Mouse (Mus musculus): ENCODE data around the gene Ptges3. TPM values are rescaled to one million over a fixed set of nuclear protein-coding genes. Genes with fewer than 3 reads are reported as not detected.
"Not testable (repeated sequence)": the region's sequence is repeated elsewhere in the genome, so short reads cannot be mapped to it uniquely, and the experiment has no call there.

The Ptges3 gene
- polyA plus RNA-seq, 1 experiment from 2014 or later, result 278 TPM

DNA sequence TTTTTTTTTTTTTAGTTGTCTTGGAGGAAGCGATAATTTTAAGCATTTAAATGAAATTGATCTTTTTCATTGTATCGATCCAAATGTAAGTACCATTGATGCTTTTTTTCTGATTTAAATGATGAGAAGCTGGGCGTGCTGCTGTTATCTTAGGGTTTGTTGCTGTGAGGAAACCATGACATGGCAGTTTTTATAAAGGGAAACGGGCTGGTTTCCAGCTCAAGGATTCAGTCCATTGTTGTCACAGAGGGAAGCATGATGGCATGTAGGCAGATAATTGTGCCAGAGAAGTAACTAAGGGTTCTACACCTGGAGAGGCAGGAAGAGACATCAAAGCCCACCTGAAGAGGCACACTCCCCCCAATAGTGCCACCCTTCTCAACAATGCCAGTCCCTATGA, 10.4 kb downstream of the Ptges3 start:
- no peak for ATAC-seq (replicated peaks; ENCODE audit: extremely low read depth, insufficient read depth, low FRiP score)
- Histone ChIP-seq H3K27me3 (ENCODE audit: control insufficient read depth, insufficient read depth, low read length) (no peaks in the 10 kb centered on the region), H3K4me1 (ENCODE audit: control insufficient read depth, insufficient read depth, low read length) (no peaks in the 10 kb centered on the region), H3K9ac (ENCODE audit: low read length) (no peak overlapping the region), H3K9me3 (replicated peaks; ENCODE audit: control insufficient read depth, low read length) (no peaks in the 10 kb centered on the region), H3K4me3 (ENCODE audit: low read length) (no peak overlapping the region), H3K36me3 (ENCODE audit: control insufficient read depth, insufficient read depth) (peaks cover 42% of the 10 kb centered on the region), H3K27ac (ENCODE audit: low read length) (no peak overlapping the region), H3K4me2 (ENCODE audit: low read depth, low read length) (no peak overlapping the region)
- WGBS, result 79% methylated on average over 4 of the region's 4 CpGs

- 95% methylated on average over 2 of the region's 2 CpGs for WGBS
- not testable (repeated sequence) for H3K4me1 ChIP-seq (ENCODE audit: control insufficient read depth, insufficient read depth, low read length); H3K27ac ChIP-seq (ENCODE audit: low read length); H3K9me3 ChIP-seq (replicated peaks; ENCODE audit: control insufficient read depth, low read length); H3K27me3 ChIP-seq (ENCODE audit: control insufficient read depth, insufficient read depth, low read length); H3K9ac ChIP-seq (ENCODE audit: low read length); ATAC-seq (replicated peaks; ENCODE audit: extremely low read depth, insufficient read depth, low FRiP score); H3K4me3 ChIP-seq (ENCODE audit: low read length); H3K4me2 ChIP-seq (ENCODE audit: low read depth, low read length)
- peaks cover 47% of the 10 kb centered on the region for H3K36me3 ChIP-seq (ENCODE audit: control insufficient read depth, insufficient read depth)
Observed at GRCm38 (mm10) chr10:128070432-128070831, 11.7 kb downstream of the Ptges3 start.

GRCm38 (mm10) chr10:128078269-128078668, 19.5 kb downstream of the Ptges3 start:
- 76% methylated on average over 5 of the region's 5 CpGs for WGBS

DNA sequence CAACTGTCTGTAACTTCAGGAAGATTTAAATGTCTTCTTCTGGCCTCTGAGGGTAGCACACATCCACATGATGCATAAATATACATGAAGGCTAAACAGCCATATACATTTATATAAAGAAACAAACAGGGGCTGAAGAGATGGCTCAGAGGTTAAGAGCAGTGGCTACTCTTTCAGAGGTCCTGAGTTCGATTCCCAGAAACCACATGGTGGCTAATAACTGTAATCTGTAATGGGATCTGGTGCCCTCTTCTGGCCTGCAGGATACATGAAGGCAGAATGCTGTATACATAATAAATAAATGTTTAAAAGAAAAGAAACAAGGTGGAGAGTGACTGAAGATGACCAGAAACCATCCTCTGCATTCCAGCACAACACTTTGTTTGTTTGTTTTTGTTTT, 21.7 kb downstream of the Ptges3 start:
- Histone ChIP-seq H3K27ac (ENCODE audit: low read length) (no peak overlapping the region), H3K27me3 (ENCODE audit: control insufficient read depth, insufficient read depth, low read length) (no peaks in the 10 kb centered on the region), H3K36me3 (ENCODE audit: control insufficient read depth, insufficient read depth) (peaks cover 17% of the 10 kb centered on the region), H3K4me1 (ENCODE audit: control insufficient read depth, insufficient read depth, low read length) (peaks cover 11% of the 10 kb centered on the region), H3K4me3 (ENCODE audit: low read length) (no peak overlapping the region), H3K9ac (ENCODE audit: low read length) (no peak overlapping the region), H3K9me3 (replicated peaks; ENCODE audit: control insufficient read depth, low read length) (no peaks in the 10 kb centered on the region), H3K4me2 (ENCODE audit: low read depth, low read length) (no peak overlapping the region)
- 82% methylated on average over 1 of the region's 1 CpGs for WGBS
- ATAC-seq (replicated peaks; ENCODE audit: extremely low read depth, insufficient read depth, low FRiP score), result no peak

More at GRCm38 (mm10) chr10:128078269-128078668, 19.5 kb downstream of the Ptges3 start:
- not testable (repeated sequence) for H3K27me3 ChIP-seq (ENCODE audit: control insufficient read depth, insufficient read depth, low read length); H3K4me1 ChIP-seq (ENCODE audit: control insufficient read depth, insufficient read depth, low read length); ATAC-seq (replicated peaks; ENCODE audit: extremely low read depth, insufficient read depth, low FRiP score); H3K27ac ChIP-seq (ENCODE audit: low read length); H3K9me3 ChIP-seq (replicated peaks; ENCODE audit: control insufficient read depth, low read length); H3K9ac ChIP-seq (ENCODE audit: low read length); H3K4me2 ChIP-seq (ENCODE audit: low read depth, low read length); H3K4me3 ChIP-seq (ENCODE audit: low read length)
- H3K36me3 ChIP-seq (ENCODE audit: control insufficient read depth, insufficient read depth), result peaks cover 22% of the 10 kb centered on the region

DNA sequence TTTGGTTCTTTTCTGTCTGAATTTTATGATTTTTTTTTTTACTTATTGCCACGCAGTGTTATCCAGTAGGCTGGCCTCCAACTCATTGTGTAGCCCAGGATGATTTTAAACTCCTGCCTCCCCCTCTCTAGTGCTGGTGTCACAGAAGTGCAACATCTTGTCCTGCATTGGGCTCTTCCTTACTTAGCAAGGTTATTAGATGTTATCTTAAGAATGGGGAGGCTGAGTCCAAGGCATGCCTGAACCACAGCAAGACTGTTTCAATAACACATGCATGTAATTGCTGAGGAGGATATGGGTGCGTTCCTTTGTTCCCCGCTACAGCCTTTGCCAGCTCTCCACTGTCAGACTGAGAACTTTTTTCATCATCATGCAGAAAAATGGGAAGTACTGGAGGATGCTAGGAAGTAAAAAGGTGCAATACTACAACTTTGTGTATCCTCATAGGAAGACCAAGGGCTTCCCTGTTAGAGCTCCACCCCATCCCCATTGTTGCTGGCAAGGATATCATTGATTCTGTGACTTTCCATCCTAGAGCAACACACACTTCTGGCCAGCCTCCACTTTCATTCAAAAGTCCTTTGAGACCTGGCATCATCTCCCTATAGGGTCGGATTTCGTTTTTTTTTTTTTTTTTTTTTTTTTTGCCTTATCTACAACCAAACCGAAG, 23.2 kb downstream of the Ptges3 start:
- Histone ChIP-seq H3K27ac (ENCODE audit: low read length) (peak overlapping the region; percentile 99), H3K9me3 (replicated peaks; ENCODE audit: control insufficient read depth, low read length) (no peaks in the 10 kb centered on the region), H3K4me1 (ENCODE audit: control insufficient read depth, insufficient read depth, low read length) (peaks cover 19% of the 10 kb centered on the region), H3K9ac (ENCODE audit: low read length) (peak overlapping the region; percentile 93), H3K36me3 (ENCODE audit: control insufficient read depth, insufficient read depth) (peaks cover 27% of the 10 kb centered on the region), H3K27me3 (ENCODE audit: control insufficient read depth, insufficient read depth, low read length) (no peaks in the 10 kb centered on the region), H3K4me3 (ENCODE audit: low read length) (peak overlapping the region; percentile 82), H3K4me2 (ENCODE audit: low read depth, low read length) (peak overlapping the region; percentile 69)
- no peak for ATAC-seq (replicated peaks; ENCODE audit: extremely low read depth, insufficient read depth, low FRiP score)
- 41% methylated on average over 6 of the region's 6 CpGs for WGBS

DNA sequence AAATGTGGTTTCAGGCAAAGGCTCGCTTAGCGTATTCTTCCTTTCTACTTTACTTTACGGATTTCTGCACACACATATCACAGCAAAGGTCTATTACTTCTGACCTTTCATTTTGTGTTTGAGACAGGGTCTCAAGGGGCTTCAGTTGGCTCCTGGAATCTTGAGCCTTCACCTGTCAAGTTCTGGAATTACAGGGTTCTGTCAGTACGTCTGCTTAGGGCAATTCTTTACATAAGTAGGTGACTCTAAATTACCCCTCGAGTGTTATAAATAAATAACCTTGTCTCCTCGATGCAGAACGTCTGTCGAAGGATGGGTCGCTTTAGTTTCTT, 23.7 kb downstream of the Ptges3 start:
- no peaks in the 10 kb centered on the region for H3K9me3 ChIP-seq (replicated peaks; ENCODE audit: control insufficient read depth, low read length)
- no peaks in the 10 kb centered on the region for H3K27me3 ChIP-seq (ENCODE audit: control insufficient read depth, insufficient read depth, low read length)
- peak overlapping the region; percentile 69 for H3K4me2 ChIP-seq (ENCODE audit: low read depth, low read length)
- peak overlapping the region; percentile 93 for H3K9ac ChIP-seq (ENCODE audit: low read length)
- 5% methylated on average over 9 of the region's 9 CpGs for WGBS
- no peak for ATAC-seq (replicated peaks; ENCODE audit: extremely low read depth, insufficient read depth, low FRiP score)
- peaks cover 28% of the 10 kb centered on the region for H3K36me3 ChIP-seq (ENCODE audit: control insufficient read depth, insufficient read depth)
- H3K4me1 ChIP-seq (ENCODE audit: control insufficient read depth, insufficient read depth, low read length), result peaks cover 19% of the 10 kb centered on the region
- peak overlapping the region; percentile 82 for H3K4me3 ChIP-seq (ENCODE audit: low read length)
- peak overlapping the region; percentile 99 for H3K27ac ChIP-seq (ENCODE audit: low read length)

GRCm38 (mm10) chr10:128082880-128083421, 24.2 kb downstream of the Ptges3 start, which contains the start of gene Atp5b:
Atp5b (plus strand) TSS chr10:128083273.
- WGBS, result 0% methylated on average over 34 of the region's 34 CpGs
- ATAC-seq (replicated peaks; ENCODE audit: extremely low read depth, insufficient read depth, low FRiP score), result peak; percentile 97

DNA sequence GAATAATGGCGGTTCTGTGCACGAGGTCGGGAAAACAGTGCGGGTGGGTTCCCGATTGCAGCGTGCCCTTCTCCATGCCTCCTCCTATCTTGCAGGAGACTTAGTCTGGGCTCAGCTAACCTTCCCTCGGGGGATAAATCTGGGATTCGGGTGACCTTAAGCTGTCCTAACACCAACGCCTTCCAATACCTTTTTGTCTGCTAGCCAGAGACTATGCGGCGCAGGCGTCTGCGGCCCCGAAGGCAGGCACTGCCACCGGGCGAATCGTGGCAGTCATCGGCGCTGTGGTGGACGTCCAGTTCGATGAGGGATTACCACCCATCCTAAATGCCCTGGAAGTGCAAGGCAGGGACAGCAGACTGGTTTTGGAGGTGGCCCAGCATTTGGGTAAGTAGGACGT, 24.9 kb downstream of the Ptges3 start:
- under 1% methylated on average over 22 of the region's 22 CpGs for WGBS
- no peak for ATAC-seq (replicated peaks; ENCODE audit: extremely low read depth, insufficient read depth, low FRiP score)

More at GRCm38 (mm10) chr10:128082880-128083421, 24.2 kb downstream of the Ptges3 start, which contains the start of gene Atp5b:
- Histone ChIP-seq H3K4me1 (ENCODE audit: control insufficient read depth, insufficient read depth, low read length) (peaks cover 21% of the 10 kb centered on the region), H3K9ac (ENCODE audit: low read length) (peak within 1 kb of the TSS; percentile 99), H3K4me3 (ENCODE audit: low read length) (peak within 1 kb of the TSS; percentile 82), H3K27me3 (ENCODE audit: control insufficient read depth, insufficient read depth, low read length) (no peaks in the 10 kb centered on the region), H3K27ac (ENCODE audit: low read length) (peak within 1 kb of the TSS; percentile 99), H3K4me2 (ENCODE audit: low read depth, low read length) (peak within 1 kb of the TSS; percentile 70), H3K36me3 (ENCODE audit: control insufficient read depth, insufficient read depth) (peaks cover 31% of the 10 kb centered on the region), H3K9me3 (replicated peaks; ENCODE audit: control insufficient read depth, low read length) (no peaks in the 10 kb centered on the region)

DNA sequence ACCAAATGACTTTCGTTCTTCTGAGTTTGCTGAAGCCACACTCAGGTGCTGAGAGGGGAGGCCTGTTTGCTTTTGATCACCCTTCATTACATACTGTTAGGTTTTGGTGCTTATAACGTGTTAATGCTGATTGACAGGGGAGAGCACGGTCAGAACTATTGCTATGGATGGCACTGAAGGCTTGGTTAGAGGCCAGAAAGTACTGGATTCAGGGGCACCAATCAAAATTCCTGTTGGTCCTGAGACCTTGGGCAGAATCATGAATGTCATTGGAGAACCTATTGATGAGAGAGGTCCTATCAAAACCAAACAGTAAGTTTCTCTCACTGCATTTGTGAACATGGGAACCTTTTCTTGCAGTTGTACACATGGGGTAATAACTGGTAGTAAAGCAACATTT, 25.4 kb downstream of the Ptges3 start:
- H3K9me3 ChIP-seq (replicated peaks; ENCODE audit: control insufficient read depth, low read length), result no peaks in the 10 kb centered on the region
- H3K27me3 ChIP-seq (ENCODE audit: control insufficient read depth, insufficient read depth, low read length), result no peaks in the 10 kb centered on the region
- peak overlapping the region; percentile 73 for H3K4me3 ChIP-seq (ENCODE audit: low read length)
- peak overlapping the region; percentile 99 for H3K9ac ChIP-seq (ENCODE audit: low read length)
- H3K4me2 ChIP-seq (ENCODE audit: low read depth, low read length), result peak overlapping the region; percentile 70
- H3K4me1 ChIP-seq (ENCODE audit: control insufficient read depth, insufficient read depth, low read length), result peaks cover 25% of the 10 kb centered on the region
- H3K36me3 ChIP-seq (ENCODE audit: control insufficient read depth, insufficient read depth), result peaks cover 43% of the 10 kb centered on the region
- peak overlapping the region; percentile 94 for H3K27ac ChIP-seq (ENCODE audit: low read length)
- no peak for ATAC-seq (replicated peaks; ENCODE audit: extremely low read depth, insufficient read depth, low FRiP score)
- WGBS, result 3% methylated on average over 3 of the region's 3 CpGs

More for the DNA sequence above, 24.9 kb downstream of the Ptges3 start:
- Histone ChIP-seq H3K27ac (ENCODE audit: low read length) (peak overlapping the region; percentile 94), H3K36me3 (ENCODE audit: control insufficient read depth, insufficient read depth) (peaks cover 38% of the 10 kb centered on the region), H3K4me1 (ENCODE audit: control insufficient read depth, insufficient read depth, low read length) (peaks cover 22% of the 10 kb centered on the region), H3K4me3 (ENCODE audit: low read length) (peak overlapping the region; percentile 73), H3K27me3 (ENCODE audit: control insufficient read depth, insufficient read depth, low read length) (no peaks in the 10 kb centered on the region), H3K9me3 (replicated peaks; ENCODE audit: control insufficient read depth, low read length) (no peaks in the 10 kb centered on the region), H3K9ac (ENCODE audit: low read length) (peak overlapping the region; percentile 99), H3K4me2 (ENCODE audit: low read depth, low read length) (peak overlapping the region; percentile 70)

Measured in heart, embryonic 16.5 days (tissue).